11 mouse cellular contexts compared by ENCODE assay signal in genomic region chr9:23580155-23580554, GRCm38 (mm10).
A peak's percentile ranks its signal among the peaks of the same experiment; 100 is the strongest.
DNase-seq lines count a peak whose midpoint lies in the region; ATAC-seq and TF ChIP-seq lines count a peak whose summit lies in the region.
"Had no signal": no experiment of that assay in that cellular context is flagged by ENCODE, and none has a peak within 500 bp of the region (broad histone marks: within the 10 kb centered on the region; RNA-seq: fewer than 3 reads in every experiment).

No protein-coding gene starts in this region.

- H3K4me1 ChIP-seq in stomach, embryonic 15.5 days, result no peaks in the 10 kb centered on the region
- H3K4me1 ChIP-seq in stomach, postnatal 0 days (replicated peaks; ENCODE audit: control insufficient read depth, insufficient read depth), result no peaks in the 10 kb centered on the region
- H3K4me1 ChIP-seq in stomach, embryonic 16.5 days (ENCODE audit: control insufficient read depth, insufficient read depth, low read length), result peaks cover 6% of the 10 kb centered on the region

- WGBS in stomach, embryonic 15.5 days, result 37% methylated on average over 6 of the region's 6 CpGs
- WGBS in stomach, postnatal 0 days, result 37% methylated on average over 6 of the region's 6 CpGs
- 36% methylated on average over 6 of the region's 6 CpGs for WGBS in stomach, embryonic 16.5 days

- H3K36me3 ChIP-seq in stomach, embryonic 15.5 days, result no peaks in the 10 kb centered on the region
- H3K36me3 ChIP-seq in stomach, postnatal 0 days (ENCODE audit: control insufficient read depth, insufficient read depth, low read length), result no peaks in the 10 kb centered on the region
- no peaks in the 10 kb centered on the region for H3K36me3 ChIP-seq in stomach, embryonic 16.5 days (ENCODE audit: control insufficient read depth, insufficient read depth, low read length)
- H3K36me3 ChIP-seq: heart, embryonic 15.5 days had no signal

- H3K9ac ChIP-seq in stomach, embryonic 15.5 days, result no peak overlapping the region
- H3K9ac ChIP-seq in stomach, postnatal 0 days (ENCODE audit: low read length), result no peak overlapping the region
- no peak overlapping the region for H3K9ac ChIP-seq in stomach, embryonic 16.5 days (ENCODE audit: low read length)
- H3K9ac ChIP-seq: heart, embryonic 15.5 days had no signal

- TF ChIP-seq CTCF in stomach, postnatal 0 days (IDR thresholded peaks at IDR 0.05; ENCODE audit: low read depth), result no peak

- TF ChIP-seq EP300 in stomach, postnatal 0 days (optimal IDR thresholded peaks at IDR 0.05), result no peak

- no peak overlapping the region for H3K4me3 ChIP-seq in stomach, embryonic 15.5 days (replicated peaks)
- no peak overlapping the region for H3K4me3 ChIP-seq in stomach, postnatal 0 days (ENCODE audit: low read depth, low read length)
- H3K4me3 ChIP-seq in stomach, embryonic 16.5 days (replicated peaks; ENCODE audit: low read length), result no peak overlapping the region
- H3K4me3 ChIP-seq: heart, embryonic 15.5 days had no signal

- no peaks in the 10 kb centered on the region for H3K27me3 ChIP-seq in stomach, embryonic 15.5 days (replicated peaks)
- H3K27me3 ChIP-seq in stomach, postnatal 0 days (ENCODE audit: control insufficient read depth, insufficient read depth, low read length), result no peaks in the 10 kb centered on the region
- H3K27me3 ChIP-seq in stomach, embryonic 16.5 days (ENCODE audit: control insufficient read depth, insufficient read depth, low read length), result no peaks in the 10 kb centered on the region
- H3K27me3 ChIP-seq: heart, embryonic 15.5 days; Patski had no signal

- H3K4me2 ChIP-seq in stomach, embryonic 15.5 days, result no peak overlapping the region
- no peak overlapping the region for H3K4me2 ChIP-seq in stomach, postnatal 0 days (replicated peaks; ENCODE audit: low read depth)
- no peak overlapping the region for H3K4me2 ChIP-seq in stomach, embryonic 16.5 days (ENCODE audit: low read depth, low read length)
- H3K4me2 ChIP-seq: heart, embryonic 15.5 days had no signal

- H3K27ac ChIP-seq in stomach, embryonic 15.5 days, result no peak overlapping the region
- H3K27ac ChIP-seq in stomach, postnatal 0 days (replicated peaks), result no peak overlapping the region
- H3K27ac ChIP-seq in stomach, embryonic 16.5 days (ENCODE audit: low read length), result no peak overlapping the region; the same call in 1 of the 2 replicates

- DNase-seq in adrenal gland, postnatal 14 days, result peak; percentile 5
- no peak for DNase-seq in adrenal gland, postnatal 25 days
- peak; percentile 4 to 15 for DNase-seq in kidney, postnatal 4 days
- DNase-seq in kidney, adult 11 months, result no peak
- DNase-seq in stomach, postnatal 0 days (ENCODE audit: low spot score), result no peak
- no peak for DNase-seq in yolk sac, embryonic 10.5 days (ENCODE audit: low spot score)
- DNase-seq: thymus, adult 18-20 months had no signal

- peak; percentile 43; the same call in 1 of the 2 replicates for ATAC-seq in stomach, embryonic 15.5 days (ENCODE audit: insufficient read depth, low FRiP score, low read depth)
- no peak for ATAC-seq in stomach, postnatal 0 days (ENCODE audit: low FRiP score, low TSS enrichment)
- 0 out of 2 replicates have a peak, but pooled peaks have one; percentile 17 for ATAC-seq in stomach, embryonic 16.5 days (ENCODE audit: insufficient read depth, low FRiP score)

- H3K9me3 ChIP-seq in stomach, embryonic 15.5 days, result no peaks in the 10 kb centered on the region
- H3K9me3 ChIP-seq in stomach, postnatal 0 days (ENCODE audit: control insufficient read depth, low read length), result no peaks in the 10 kb centered on the region
- no peaks in the 10 kb centered on the region for H3K9me3 ChIP-seq in stomach, embryonic 16.5 days (replicated peaks; ENCODE audit: control insufficient read depth, low read length)
- H3K9me3 ChIP-seq: heart, embryonic 15.5 days had no signal

Comparison
In these comparisons a context has a peak if more than half of its experiments do, and no peak if none do; other contexts are left out.
1. DNase-seq: peak in adrenal gland, postnatal 14 days (single experiment) and kidney, postnatal 4 days (2 of 2); none in adrenal gland, postnatal 25 days (single experiment), kidney, adult 11 months (single experiment), stomach, postnatal 0 days (single experiment) and yolk sac, embryonic 10.5 days (single experiment).